Mouse (Mus musculus) lung, postnatal 0 days (tissue): ENCODE measurements around the gene Mllt3. TPM values are rescaled to one million over a fixed set of nuclear protein-coding genes. Genes with fewer than 3 reads are reported as not detected.
A peak's percentile ranks its signal among the peaks of the same experiment; 100 is the strongest.

ENCODE experiments used
- ATAC-seq: fragments of 200-750 bp; cut with Nextera tagmentation; 2 replicates; pipeline ENCODE4 v1.8.0; 2017; ENCODE audit warnings: moderate library complexity
- DNase-seq: peaks from one replicate; pipeline ENCODE4 v3.0.0-alpha.2; 2016; ENCODE audit warnings: low spot score
- H3K27ac ChIP-seq: fragments of 300-500 bp; sonication (generic); 2 replicates; pipeline ENCODE4 v1.5.1; 2014; ENCODE audit warnings: antibody characterized with exemption, mild to moderate bottlenecking, low read length, mixed read lengths
- H3K27me3 ChIP-seq: fragments of 300-500 bp; sonication (generic); replicated peaks from 2 replicates; pipeline ENCODE4 v1.6.1; 2014; ENCODE audit warnings: low read length, mixed read lengths; ENCODE audit not compliant: insufficient read depth
- H3K36me3 ChIP-seq: fragments of 300-500 bp; sonication (generic); 2 replicates; pipeline ENCODE4 v1.6.1; 2014; ENCODE audit warnings: low read length, mixed read lengths; ENCODE audit not compliant: insufficient read depth
- H3K4me1 ChIP-seq: fragments of 300-500 bp; sonication (generic); 2 replicates; pipeline ENCODE4 v1.6.1; 2014; ENCODE audit warnings: antibody characterized with exemption, low read depth, low read length, mixed read lengths; ENCODE audit not compliant: insufficient read depth
- H3K4me2 ChIP-seq: fragments of 300-500 bp; sonication (generic); replicated peaks from 2 replicates; pipeline ENCODE4 v1.6.1; 2014; ENCODE audit warnings: low read depth, mild to moderate bottlenecking, low read length, moderate library complexity, mixed read lengths
- H3K4me3 ChIP-seq: fragments of 300-500 bp; sonication (generic); 2 replicates; pipeline ENCODE4 v1.5.1; 2014; ENCODE audit warnings: low read depth, low read length
- H3K9ac ChIP-seq: fragments of 300-500 bp; sonication (generic); replicated peaks from 2 replicates; pipeline ENCODE4 v1.6.1; 2014; ENCODE audit warnings: low read depth, mild to moderate bottlenecking
- H3K9me3 ChIP-seq: fragments of 300-500 bp; sonication (generic); 2 replicates; pipeline ENCODE4 v1.6.1; 2016; ENCODE audit warnings: low read length, mixed read lengths
- CTCF ChIP-seq: IDR thresholded peaks from 2 replicates; pipeline ENCODE4 v1.5.1; 2016; ENCODE audit warnings: antibody characterized with exemption, mild to moderate bottlenecking
- EP300 ChIP-seq: IDR thresholded peaks from 2 replicates; pipeline ENCODE4 v1.6.1; 2016; ENCODE audit warnings: antibody characterized with exemption, mild to moderate bottlenecking, control low read depth
- WGBS: fragments of 180-500 bp; shearing (Covaris S2); extraction: QIAGEN DNeasy Blood & Tissue Kit; methylation state at CpG from one replicate; pipeline ENCODE4 v1.1.7; 2014; 5-methylcytosine and 5-hydroxymethylcytosine counted together
- polyA plus RNA-seq: library from polyadenylated mRNA; unstranded; fragments of >200 nt; fragmentation: Nextera tagmentation; extraction: Ambion mirVana; gene quantifications from 2 replicates; pipeline ENCODE4 v1.2.1, GENCODE M21; 2015

Mllt3 gene
- polyA plus RNA-seq, 1 experiment from 2014 or later: 32.7 TPM

DNA sequence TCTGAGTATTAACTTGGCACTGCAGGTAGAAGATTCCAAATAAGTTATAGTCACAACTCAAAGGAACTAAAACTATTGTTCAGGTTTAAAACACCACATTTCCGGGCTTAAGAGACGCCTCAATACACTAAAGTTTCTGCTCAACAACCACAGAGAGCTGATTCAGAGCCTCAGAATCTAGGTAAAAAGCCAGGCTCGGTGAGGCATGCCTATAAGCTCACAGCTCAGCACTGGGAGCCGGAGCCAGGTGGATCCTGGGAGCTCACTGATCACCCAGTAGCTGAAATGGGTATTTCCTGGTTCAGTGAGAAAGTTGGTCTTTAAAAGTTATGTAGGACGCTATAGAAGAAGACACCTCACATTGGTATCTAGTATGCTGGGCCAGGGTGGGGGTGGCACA lies 183.1 kb downstream of the Mllt3 start:
- no peak overlapping the region for H3K4me2 ChIP-seq
- H3K27me3 ChIP-seq: no peaks in the 10 kb centered on the region
- no peak overlapping the region for H3K9ac ChIP-seq
- no peaks in the 10 kb centered on the region for H3K36me3 ChIP-seq
- no peaks in the 10 kb centered on the region for H3K9me3 ChIP-seq
- no peak overlapping the region for H3K4me3 ChIP-seq
- ATAC-seq (no peak), DNase-seq (no peak)
- no peaks in the 10 kb centered on the region for H3K4me1 ChIP-seq
- no peak overlapping the region for H3K27ac ChIP-seq
- TF ChIP-seq CTCF: no peak
- TF ChIP-seq EP300: no peak
- WGBS: 86% methylated on average over 5 of the region's 5 CpGs

GRCm38 (mm10) chr4:87844668-87845210 lies 188.4 kb downstream of the Mllt3 start:
- Histone ChIP-seq H3K9ac (no peak overlapping the region), H3K4me2 (no peak overlapping the region), H3K4me3 (no peak overlapping the region), H3K27ac (no peak overlapping the region), H3K36me3 (no peaks in the 10 kb centered on the region), H3K27me3 (no peaks in the 10 kb centered on the region), H3K4me1 (no peaks in the 10 kb centered on the region), H3K9me3 (no peaks in the 10 kb centered on the region)
- ATAC-seq: no peak
- 61% methylated on average over 6 of the region's 6 CpGs for WGBS
- DNase-seq: no peak
- TF ChIP-seq EP300 (no peak), CTCF (no peak)

DNA sequence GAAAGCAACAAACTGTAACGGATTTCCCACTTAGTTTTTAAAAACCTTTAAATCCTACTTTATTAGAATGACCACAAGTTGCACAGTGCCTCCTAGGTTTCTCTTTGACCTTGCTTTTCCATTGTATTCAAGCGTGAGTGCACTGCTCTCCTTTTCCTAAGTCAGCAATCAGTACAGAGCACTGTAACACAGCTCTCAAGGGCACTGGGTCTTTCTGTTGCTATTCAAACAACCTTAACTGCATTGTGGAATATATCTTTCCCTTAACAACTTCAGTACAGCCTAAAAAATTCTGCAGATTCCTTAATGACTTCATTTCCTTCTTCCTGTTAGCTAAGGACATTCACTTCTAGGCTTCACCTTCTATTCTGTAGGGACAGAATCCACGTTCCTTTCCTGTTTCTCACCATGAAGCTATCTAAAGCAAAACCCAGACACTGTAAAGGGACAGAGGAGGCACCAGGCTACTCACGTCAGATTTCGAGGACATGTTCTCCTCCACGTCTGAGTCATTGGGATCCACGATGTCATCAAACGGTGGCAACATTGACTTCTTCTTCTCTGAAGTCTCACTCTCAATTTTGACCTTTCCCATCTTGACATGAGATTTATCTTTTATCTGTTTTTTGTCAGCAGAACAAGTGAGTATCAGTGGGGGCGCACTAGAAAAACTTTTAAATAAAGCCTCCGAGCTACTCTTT lies 192.8 kb downstream of the Mllt3 start:
- DNase-seq (peak; percentile 15), ATAC-seq (0 out of 2 replicates have a peak, but pooled peaks have one; percentile 32)
- no peak overlapping the region for H3K4me2 ChIP-seq
- no peak overlapping the region for H3K27ac ChIP-seq
- no peak overlapping the region for H3K4me3 ChIP-seq
- no peaks in the 10 kb centered on the region for H3K9me3 ChIP-seq
- H3K4me1 ChIP-seq: no peaks in the 10 kb centered on the region
- no peak overlapping the region for H3K9ac ChIP-seq
- no peaks in the 10 kb centered on the region for H3K36me3 ChIP-seq
- 68% methylated on average over 10 of the region's 10 CpGs for WGBS
- H3K27me3 ChIP-seq: no peaks in the 10 kb centered on the region
- no peak for TF ChIP-seq EP300
- TF ChIP-seq CTCF: no peak

DNA sequence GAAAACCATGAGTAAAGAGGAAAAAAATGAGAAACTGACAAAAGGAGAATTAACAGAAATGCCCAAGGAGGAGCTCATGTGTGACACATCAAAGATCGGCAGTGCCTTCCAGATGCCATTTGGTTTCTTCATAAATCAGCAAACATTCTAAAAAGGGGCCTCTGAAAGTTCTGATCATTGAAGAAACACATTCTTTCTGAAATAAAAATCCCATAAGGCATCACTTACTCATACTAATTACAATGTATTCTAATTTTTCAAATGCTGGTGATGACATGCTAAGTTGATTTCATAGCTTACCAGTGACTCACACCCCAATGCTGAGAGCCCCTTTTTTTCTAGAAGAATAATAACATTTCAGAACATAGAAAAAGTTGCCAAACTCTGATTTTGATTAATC lies 194.4 kb downstream of the Mllt3 start:
- Histone ChIP-seq H3K27ac (no peak overlapping the region), H3K9me3 (no peaks in the 10 kb centered on the region), H3K9ac (no peak overlapping the region), H3K4me2 (no peak overlapping the region), H3K4me3 (no peak overlapping the region), H3K36me3 (no peaks in the 10 kb centered on the region), H3K27me3 (no peaks in the 10 kb centered on the region), H3K4me1 (no peaks in the 10 kb centered on the region)
- WGBS: 76% methylated on average over 1 of the region's 1 CpGs
- no peak for DNase-seq
- no peak for ATAC-seq
- no peak for TF ChIP-seq CTCF
- TF ChIP-seq EP300: no peak

- Histone ChIP-seq H3K9ac (no peak overlapping the region), H3K36me3 (no peaks in the 10 kb centered on the region), H3K27ac (no peak overlapping the region), H3K27me3 (no peaks in the 10 kb centered on the region), H3K4me3 (no peak overlapping the region), H3K9me3 (no peaks in the 10 kb centered on the region), H3K4me1 (no peaks in the 10 kb centered on the region), H3K4me2 (no peak overlapping the region)
- no peak for TF ChIP-seq EP300
- no peak for TF ChIP-seq CTCF
- DNase-seq (no peak), ATAC-seq (no peak)
- 97% methylated on average over 2 of the region's 2 CpGs for WGBS
Observed at GRCm38 (mm10) chr4:87837471-87838361, 195.4 kb downstream of the Mllt3 start.

DNA sequence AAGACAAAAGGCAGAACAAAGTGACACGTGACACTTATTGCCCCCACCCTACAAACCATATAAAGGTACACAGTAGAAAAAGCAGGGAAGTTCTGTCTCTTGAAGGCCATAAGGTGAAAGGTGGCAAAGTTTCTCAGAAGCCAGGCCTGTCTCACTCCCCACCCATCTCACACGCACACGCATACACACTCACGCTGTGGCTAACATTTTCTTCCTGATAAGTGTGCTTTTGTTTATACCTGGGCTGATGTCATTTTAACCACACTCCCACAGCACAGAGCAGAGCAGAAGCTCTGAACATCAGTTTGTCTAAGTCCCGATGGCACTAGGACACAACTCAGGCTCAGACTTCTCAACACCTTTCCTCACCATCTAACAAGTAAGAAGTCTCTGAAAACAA lies 196.9 kb downstream of the Mllt3 start:
- Histone ChIP-seq H3K4me2 (no peak overlapping the region), H3K9ac (no peak overlapping the region), H3K9me3 (no peaks in the 10 kb centered on the region), H3K4me1 (no peaks in the 10 kb centered on the region), H3K36me3 (no peaks in the 10 kb centered on the region), H3K4me3 (no peak overlapping the region), H3K27ac (no peak overlapping the region), H3K27me3 (no peaks in the 10 kb centered on the region)
- DNase-seq: no peak
- no peak for ATAC-seq
- TF ChIP-seq CTCF (no peak), EP300 (no peak)
- 71% methylated on average over 5 of the region's 5 CpGs for WGBS
